Mouse (Mus musculus) testis, adult 2 months (tissue): ENCODE measurements around the gene Lpo. TPM values are rescaled to one million over a fixed set of nuclear protein-coding genes. Genes with fewer than 3 reads are reported as not detected.

ENCODE experiments used
- H3K27ac ChIP-seq: fragments of 200-500 bp; 2 replicates; pipeline ENCODE4 v1.5.1; 2012; ENCODE audit warnings: low read depth, low read length; ENCODE audit not compliant: control insufficient read depth, insufficient read depth
- H3K27me3 ChIP-seq: fragments of 200-500 bp; 2 replicates; pipeline ENCODE4 v1.6.1; 2012; ENCODE audit warnings: mild to moderate bottlenecking, low read length, moderate library complexity; ENCODE audit not compliant: control insufficient read depth, insufficient read depth
- H3K36me3 ChIP-seq: fragments of 200-500 bp; 2 replicates; pipeline ENCODE4 v1.6.1; 2012; ENCODE audit warnings: mild to moderate bottlenecking, low read length; ENCODE audit not compliant: control insufficient read depth, insufficient read depth
- H3K4me1 ChIP-seq: fragments of 200-500 bp; 2 replicates; pipeline ENCODE4 v1.6.1; 2012; ENCODE audit warnings: low read length; ENCODE audit not compliant: control insufficient read depth, insufficient read depth
- H3K4me3 ChIP-seq: fragments of 200-500 bp; 2 replicates; pipeline ENCODE4 v1.5.1; 2012; ENCODE audit warnings: low read depth, mild to moderate bottlenecking, low read length, moderate library complexity, mixed read lengths; ENCODE audit not compliant: control insufficient read depth
- CTCF ChIP-seq: fragments of 200-500 bp; IDR thresholded peaks from 2 replicates; pipeline ENCODE4 v1.5.1; 2012; ENCODE audit warnings: low read depth, mild to moderate bottlenecking, inconsistent platforms, low read length, moderate library complexity; ENCODE audit not compliant: control insufficient read depth, insufficient read depth, insufficient replicate concordance
- POLR2A ChIP-seq: fragments of 200-500 bp; IDR thresholded peaks from 2 replicates; pipeline ENCODE4 v1.6.1; 2012; ENCODE audit warnings: low read depth, mild to moderate bottlenecking, inconsistent platforms, low read length, moderate library complexity; ENCODE audit not compliant: control insufficient read depth
- polyA plus RNA-seq: library from polyadenylated mRNA; depleted of rRNA; stranded (reverse); fragments of >200 nt; gene quantifications from 2 replicates; pipeline ENCODE4 v1.2.3, GENCODE M21; 2012

The Lpo gene
- polyA plus RNA-seq, 1 experiment = 4.9 TPM

- TF ChIP-seq POLR2A = no peak
- no peak for TF ChIP-seq CTCF
- Histone ChIP-seq H3K27me3 (no peaks in the 10 kb centered on the region), H3K4me3 (no peak overlapping the region), H3K27ac (no peak overlapping the region), H3K36me3 (no peaks in the 10 kb centered on the region), H3K4me1 (peaks cover 21% of the 10 kb centered on the region)
Measured at GRCm38 (mm10) chr11:87762702-87763385, 65.2 kb downstream of the Lpo start.

DNA sequence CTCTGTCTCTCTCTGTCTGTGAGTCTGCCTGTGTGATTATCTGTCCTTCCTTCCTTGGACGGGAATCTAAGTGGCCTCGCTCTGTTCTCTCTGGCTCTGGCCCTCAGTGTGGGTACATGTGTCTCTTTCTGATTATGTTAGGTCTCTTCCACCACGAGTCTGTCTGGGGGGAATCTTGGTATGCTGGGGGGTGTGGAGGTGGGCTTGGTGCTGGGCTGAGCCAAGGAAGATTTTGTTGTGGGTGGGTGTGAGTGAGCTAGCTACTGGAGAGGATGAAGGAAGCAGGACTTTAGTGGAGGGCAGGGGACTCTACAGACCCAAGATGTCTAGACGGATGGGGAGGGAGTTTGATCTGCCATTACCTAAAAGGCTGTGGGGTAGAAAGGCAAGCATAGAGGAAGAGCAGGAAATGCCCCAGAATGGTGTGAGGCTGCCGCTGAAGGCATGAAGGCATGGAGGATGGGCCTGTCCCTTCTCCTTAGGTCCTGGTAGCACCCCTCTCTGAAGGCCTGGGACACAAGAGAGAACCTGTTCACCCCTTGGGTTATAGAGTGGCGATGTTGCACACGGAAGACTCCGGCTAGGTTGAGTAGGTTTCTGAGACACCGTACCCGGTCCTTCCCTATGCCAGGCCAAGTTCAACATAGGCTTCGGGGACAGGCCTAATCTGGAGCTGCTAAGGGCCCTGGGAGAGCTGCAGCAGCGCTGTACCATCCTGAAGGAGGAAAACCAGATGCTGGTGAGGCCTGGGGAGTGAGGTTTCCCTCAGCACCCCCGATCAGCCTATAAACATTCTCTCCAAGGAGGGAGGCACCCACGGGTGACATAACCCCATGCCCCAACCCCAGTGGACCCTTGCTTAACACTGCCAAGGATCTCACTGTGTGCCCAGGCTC is 66.0 kb downstream of the Lpo start:
- no peak overlapping the region for H3K4me3 ChIP-seq
- H3K27me3 ChIP-seq = no peaks in the 10 kb centered on the region
- H3K36me3 ChIP-seq = no peaks in the 10 kb centered on the region
- TF ChIP-seq CTCF (no peak), POLR2A (no peak)
- peaks cover 21% of the 10 kb centered on the region for H3K4me1 ChIP-seq
- H3K27ac ChIP-seq = no peak overlapping the region

- Histone ChIP-seq H3K27ac (no peak overlapping the region), H3K36me3 (no peaks in the 10 kb centered on the region), H3K4me3 (no peak overlapping the region; the same call in none of the 2 replicates), H3K4me1 (peaks cover 24% of the 10 kb centered on the region), H3K27me3 (no peaks in the 10 kb centered on the region)
- TF ChIP-seq CTCF = no peak
Measured at GRCm38 (mm10) chr11:87761181-87761721, 66.8 kb downstream of the Lpo start.

GRCm38 (mm10) chr11:87760301-87761081 is 67.6 kb downstream of the Lpo start, which contains the start of gene Tspoap1:
Gene Tspoap1, plus strand, starts transcription at chr11:87760541.
- no peak within 1 kb of the TSS for H3K27ac ChIP-seq
- H3K36me3 ChIP-seq = no peaks in the 10 kb centered on the region
- peak within 1 kb of the TSS; percentile 60 for H3K4me3 ChIP-seq
- TF ChIP-seq POLR2A (no peak; the same call in 1 of the 2 replicates), CTCF (no peak)
- H3K4me1 ChIP-seq = peaks cover 28% of the 10 kb centered on the region
- H3K27me3 ChIP-seq = no peaks in the 10 kb centered on the region

- Histone ChIP-seq H3K4me3 (peak overlapping the region; percentile 32), H3K27me3 (no peaks in the 10 kb centered on the region), H3K4me1 (peaks cover 35% of the 10 kb centered on the region), H3K27ac (no peak overlapping the region), H3K36me3 (no peaks in the 10 kb centered on the region)
- TF ChIP-seq POLR2A = no peak
Measured at GRCm38 (mm10) chr11:87759609-87760005, 68.5 kb downstream of the Lpo start.

GRCm38 (mm10) chr11:87758957-87759608 is 69.0 kb downstream of the Lpo start:
- Histone ChIP-seq H3K4me1 (peaks cover 35% of the 10 kb centered on the region), H3K27ac (no peak overlapping the region), H3K27me3 (no peaks in the 10 kb centered on the region), H3K4me3 (no peak overlapping the region), H3K36me3 (no peaks in the 10 kb centered on the region)
- TF ChIP-seq POLR2A = no peak
- TF ChIP-seq CTCF = no peak
